Mouse (Mus musculus) right cerebral cortex, postnatal 14 days (tissue): ENCODE data around the gene Fscn2.
"Not testable (repeated sequence)": the region's sequence is repeated elsewhere in the genome, so short reads cannot be mapped to it uniquely, and the experiment has no call there.

Experiments used
- DNase-seq: peaks from one replicate; pipeline ENCODE4 v3.0.0; 2022

Fscn2 gene

DNA sequence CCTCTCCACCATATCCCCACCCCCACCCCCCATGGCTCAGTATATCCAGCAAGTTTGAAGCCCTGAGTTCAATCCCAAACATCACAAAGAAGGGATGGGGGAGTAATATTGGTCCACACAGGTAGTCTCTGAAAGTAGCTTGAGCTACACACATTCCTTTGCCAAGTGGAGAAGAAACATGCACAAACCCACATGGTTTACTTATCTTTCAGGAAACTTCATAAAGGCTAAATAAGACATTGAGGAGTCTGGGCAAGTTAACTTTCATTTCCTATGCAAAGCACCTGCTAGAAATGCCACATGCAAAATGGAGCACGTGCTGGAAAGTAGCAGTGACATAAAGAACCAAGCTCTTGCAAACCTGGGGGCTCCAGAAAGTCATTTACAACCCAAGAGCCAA is 45.1 kb downstream of the Fscn2 start:
- DNase-seq, result no peak

DNA sequence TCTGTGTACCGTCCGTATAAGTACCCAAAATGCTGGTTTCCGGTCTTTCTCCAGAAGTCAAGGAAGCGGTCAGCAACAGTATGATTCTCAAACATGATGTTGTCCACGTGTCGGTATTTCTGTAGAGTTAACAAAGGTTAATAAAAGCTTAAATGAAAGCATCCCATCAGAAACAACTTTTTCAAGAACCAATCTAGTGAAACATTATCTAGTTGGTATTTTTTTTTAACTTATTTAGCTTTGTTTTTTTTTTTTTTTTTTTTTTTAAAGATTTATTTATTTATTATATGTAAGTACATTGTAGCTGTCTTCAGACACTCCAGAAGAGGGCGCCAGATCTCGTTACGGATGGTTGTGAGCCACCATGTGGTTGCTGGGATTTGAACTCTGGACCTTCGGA is 52.3 kb downstream of the Fscn2 start:
- not testable (repeated sequence) for DNase-seq
